Mouse (Mus musculus): ENCODE results near the gene Chd2.

DNA sequence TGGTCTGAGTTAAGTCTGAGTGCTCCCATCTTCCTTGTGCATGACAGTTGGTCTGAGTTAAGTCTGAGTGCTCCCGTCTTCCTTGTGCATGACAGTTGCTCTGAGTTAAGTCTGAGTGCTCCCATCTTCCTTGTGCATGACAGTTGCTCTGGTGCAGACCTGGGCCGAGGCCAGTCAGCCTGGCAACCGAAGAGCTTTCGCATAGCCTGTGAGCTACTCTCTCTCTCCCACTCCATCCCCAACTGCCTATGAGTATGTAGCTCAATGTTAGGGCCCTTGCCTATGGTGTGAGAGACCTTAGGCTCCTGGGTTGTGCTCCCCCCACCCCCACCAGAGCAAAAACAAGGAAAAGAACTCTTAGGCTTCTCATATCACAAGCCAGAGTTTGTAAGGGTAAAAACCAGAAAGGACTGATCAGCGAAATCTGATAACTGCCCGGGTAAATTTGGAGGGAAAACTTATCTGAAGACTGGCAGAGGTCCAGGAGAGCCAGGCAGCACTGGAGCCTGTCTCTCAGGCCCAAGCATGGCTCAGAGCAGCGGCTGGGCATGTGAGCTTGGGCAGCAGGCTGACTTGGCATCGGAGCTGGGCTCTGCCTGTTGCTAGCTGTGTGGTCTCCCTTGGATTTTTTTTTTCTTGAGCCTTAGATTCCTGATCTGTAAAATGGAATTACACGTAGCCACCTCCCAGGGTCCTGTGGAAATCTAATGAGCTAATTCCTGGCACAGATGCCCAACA is 120.2 kb downstream of the Chd2 start:
- TF ChIP-seq MAFK (IDR thresholded peaks at IDR 0.05; ENCODE audit: insufficient read depth, low read depth, low read length) (no peak), ZNF384 (IDR thresholded peaks at IDR 0.05; ENCODE audit: low read depth, low read length) (no peak), CHD2 (IDR thresholded peaks at IDR 0.05; ENCODE audit: low read depth, low read length) (no peak), HCFC1 (IDR thresholded peaks at IDR 0.05; ENCODE audit: borderline replicate concordance, insufficient read depth, low read length) (no peak), ZC3H11A (IDR thresholded peaks at IDR 0.05; ENCODE audit: borderline replicate concordance, low read depth, low read length) (no peak)
